Mouse (Mus musculus): ENCODE measurements around the gene E2f7.

GRCm38 (mm10) chr10:110821139-110821538 lies 75.9 kb downstream of the E2f7 start:
- TF ChIP-seq MYB (IDR thresholded peaks at IDR 0.05; ENCODE audit: low read depth, low read length), result no peak
- TF ChIP-seq CTCF (IDR thresholded peaks at IDR 0.05 in 2 of 3, conservative IDR thresholded peaks at IDR 0.05 in 1 of 3; ENCODE audit: control insufficient read depth in 1 of 3, insufficient read depth in 1 of 3, low read depth in 2 of 3, low read length in 3 of 3, poor library complexity in 1 of 3, severe bottlenecking in 1 of 3), result no peak
- no peak for TF ChIP-seq HCFC1 (IDR thresholded peaks at IDR 0.05; ENCODE audit: low read depth, low read length)
- no peak for TF ChIP-seq EP300 (IDR thresholded peaks at IDR 0.05; ENCODE audit: low read depth in 1 of 2, low read length in 2 of 2)
- no peak for TF ChIP-seq SIN3A (IDR thresholded peaks at IDR 0.05; ENCODE audit: low read length)
- no peak for TF ChIP-seq ZNF384 (IDR thresholded peaks at IDR 0.05; ENCODE audit: low read depth, low read length)
- no peak for TF ChIP-seq BHLHE40 (IDR thresholded peaks at IDR 0.05; ENCODE audit: borderline replicate concordance, low read depth, low read length)
- TF ChIP-seq E2F4 (IDR thresholded peaks at IDR 0.05; ENCODE audit: borderline replicate concordance, low read depth, low read length), result no peak
- no peak for TF ChIP-seq CHD1 (IDR thresholded peaks at IDR 0.05; ENCODE audit: low read depth, low read length)
